Mouse (Mus musculus) ES-Bruce4 (cell line): ENCODE results near the gene Apoa4.

Experiments used
- CTCF ChIP-seq: IDR thresholded peaks from one replicate; pipeline ENCODE4 v1.8.1; 2011; ENCODE audit warnings: low read depth, low read length
- POLR2A ChIP-seq: IDR thresholded peaks from one replicate; pipeline ENCODE4 v1.8.1; 2011; ENCODE audit warnings: low read length; ENCODE audit not compliant: insufficient read depth

- no peak for TF ChIP-seq POLR2A
- TF ChIP-seq CTCF, result no peak
Observed at GRCm38 (mm10) chr9:46235196-46235595, 5.3 kb upstream of the Apoa4 start.
